In genomic region chr12:77113516-77113915, GRCm38 (mm10) we compare ENCODE assay signal across 25 mouse cellular contexts.
DNase-seq lines count a peak whose midpoint lies in the region; ATAC-seq lines count a peak whose summit lies in the region.
"Had no signal": no experiment of that assay in that cellular context is flagged by ENCODE, and none has a peak within 500 bp of the region (broad histone marks: within the 10 kb centered on the region; RNA-seq: fewer than 3 reads in every experiment).

No protein-coding gene starts in this region.

- peak; percentile 98 for ATAC-seq in activated CD4-positive, CD25-positive, alpha-beta regulatory T cell, adult 4 months
- peak; percentile 53 for ATAC-seq in monocyte, adult 5-6 weeks (replicated peaks; ENCODE audit: insufficient number of reproducible peaks, low FRiP score, low TSS enrichment, poor library complexity, severe bottlenecking)
- ATAC-seq: forebrain, embryonic 14.5 days; hindbrain, embryonic 16.5 days; intestine, embryonic 16.5 days; midbrain, embryonic 16.5 days had no signal

- DNase-seq in 416B (ENCODE audit: low read depth), result peak; percentile 86
- peak; percentile 88 for DNase-seq in CD4-positive helper T cell, adult 2 months (ENCODE audit: low read depth, low spot score)
- no peak for DNase-seq in adrenal gland, adult 18-20 months (ENCODE audit: low spot score in 2 of 2)
- DNase-seq in yolk sac, embryonic 10.5 days (ENCODE audit: low spot score), result no peak
- no peak for DNase-seq in ovary, postnatal 36 days (ENCODE audit: low spot score)
- DNase-seq: adrenal gland, adult 8-10 months; cerebellum, adult 8-10 months; cerebellum, postnatal 36 days; embryo, embryonic 11 days; gastrocnemius, postnatal 25 days; heart, adult 11 months; kidney, adult 9 months; kidney, postnatal 10 days; layer of hippocampus, adult 9-11 months; liver; lung, adult 2 months; lung, postnatal 10 days; right cerebral cortex, adult 18-20 months; right cerebral cortex, postnatal 4 days had no signal

Comparison
In these comparisons a context has a peak if more than half of its experiments do, and no peak if none do; other contexts are left out.
1. DNase-seq: peak in 416B (single experiment) and CD4-positive helper T cell, adult 2 months (single experiment); none in adrenal gland, adult 18-20 months (0 of 2), yolk sac, embryonic 10.5 days (single experiment) and ovary, postnatal 36 days (single experiment).